Mouse (Mus musculus) activated CD4-positive, CD25-positive, alpha-beta regulatory T cell, adult 4 months (primary cell): ENCODE measurements around the gene Dpep3. TPM values are rescaled to one million over a fixed set of nuclear protein-coding genes. Genes with fewer than 3 reads are reported as not detected.
A peak's percentile ranks its signal among the peaks of the same experiment; 100 is the strongest.

Source experiments
- ATAC-seq: one replicate; pipeline ENCODE4 v1.8.0; 2017
- polyA plus RNA-seq, 2 experiments: library from polyadenylated mRNA; unstranded; fragments of 100-300 nt; shearing (Covaris generic); gene quantifications; one replicate each; pipeline ENCODE4 v1.2.1; 2017

Dpep3 gene
- polyA plus RNA-seq, 2 experiments from 2014 or later = not detected

DNA sequence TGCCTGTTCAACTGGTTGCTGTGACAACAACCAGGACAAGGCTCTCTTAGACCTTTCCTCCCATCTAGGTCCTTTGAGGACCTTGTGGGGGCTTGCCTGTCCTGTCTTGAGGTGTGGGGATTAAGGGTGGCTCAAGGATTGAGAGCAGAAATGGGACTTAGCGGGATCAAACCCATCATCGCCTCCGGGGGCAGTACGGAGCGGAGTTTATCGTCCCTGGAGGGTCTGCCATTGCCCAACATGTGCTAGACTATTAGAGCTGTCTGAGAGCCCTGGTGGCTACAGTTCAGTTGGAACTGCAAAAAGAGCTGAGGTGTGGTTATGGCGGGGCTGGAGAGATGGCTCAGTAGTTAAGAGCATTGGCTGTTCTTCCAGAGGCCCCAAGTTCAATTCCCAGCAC, 3.9 kb downstream of the Dpep3 start:
- no peak for ATAC-seq

GRCm38 (mm10) chr8:105971019-105971720, 8.1 kb downstream of the Dpep3 start:
- no peak for ATAC-seq

- no peak for ATAC-seq
Observed at GRCm38 (mm10) chr8:105969367-105969766, 9.9 kb downstream of the Dpep3 start.

DNA sequence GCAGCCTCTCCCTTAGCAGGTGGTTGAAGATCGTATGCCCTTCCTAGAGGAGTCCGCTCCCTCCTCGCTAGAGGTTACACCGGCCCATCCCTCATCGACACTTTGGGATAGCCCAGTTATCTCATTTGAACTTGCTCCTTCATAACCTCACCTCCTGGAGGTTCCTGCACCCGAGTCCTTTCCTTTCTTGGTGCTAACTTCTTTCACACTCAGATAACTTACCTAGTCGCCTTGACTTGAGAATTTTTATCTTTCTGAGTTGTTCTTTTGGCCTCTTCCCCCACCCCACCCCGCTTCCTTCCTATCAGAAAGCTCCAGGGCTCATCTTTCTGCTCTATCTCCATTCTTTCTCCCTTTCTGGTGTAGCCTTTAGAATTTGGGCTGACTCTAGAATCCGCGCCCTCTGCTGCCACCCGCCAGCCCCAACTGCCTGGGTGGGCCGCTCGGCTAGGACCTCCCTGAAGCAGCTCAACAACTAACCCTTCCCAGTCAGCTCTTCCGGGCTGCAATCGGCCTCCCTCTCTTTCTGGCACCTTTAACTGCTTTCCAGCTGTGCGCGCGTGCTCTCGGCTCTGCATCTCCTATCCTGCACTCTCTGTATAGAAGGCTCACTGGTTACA, 12.4 kb downstream of the Dpep3 start:
- no peak for ATAC-seq

GRCm38 (mm10) chr8:105965905-105966341, 13.3 kb downstream of the Dpep3 start, which contains the start of gene Slc12a4:
Gene Slc12a4, minus strand, starts transcription at chr8:105966097.
- ATAC-seq = peak; percentile 71

DNA sequence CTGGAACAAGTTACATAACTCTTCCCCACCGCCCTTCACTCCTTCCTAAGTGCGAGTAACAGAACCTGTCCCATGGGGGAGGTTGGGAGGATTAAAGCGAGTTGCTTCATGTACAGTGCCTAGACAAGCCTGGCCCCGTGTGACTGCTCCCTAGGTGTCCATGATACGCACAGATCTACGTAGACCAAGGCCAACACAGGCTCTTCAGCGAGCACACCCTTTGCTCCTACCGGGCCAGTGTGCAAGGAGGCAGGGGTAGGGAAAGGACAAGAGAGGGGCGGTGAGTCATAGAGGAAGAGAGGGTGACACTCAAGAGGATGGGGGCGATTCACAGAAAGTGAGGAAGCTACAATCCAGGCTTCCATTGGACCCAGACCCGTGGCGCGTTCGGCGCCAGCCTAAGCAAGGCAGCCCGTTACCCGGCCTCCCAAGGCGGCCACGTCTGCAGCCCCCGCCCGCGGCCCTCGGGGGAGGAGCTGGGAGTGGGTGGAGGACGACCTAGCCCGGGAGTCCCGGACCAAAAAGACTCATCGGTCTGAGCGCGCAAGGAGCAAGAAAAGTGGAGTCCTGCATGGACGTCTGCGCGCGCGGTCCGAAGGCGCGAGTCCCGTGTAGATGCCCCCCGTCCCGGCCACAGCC, 13.8 kb downstream of the Dpep3 start:
- ATAC-seq = peak; percentile 81

GRCm38 (mm10) chr8:105964506-105965265, 14.5 kb downstream of the Dpep3 start:
- no peak for ATAC-seq

GRCm38 (mm10) chr8:105961536-105961935, 17.7 kb downstream of the Dpep3 start:
- ATAC-seq = no peak

DNA sequence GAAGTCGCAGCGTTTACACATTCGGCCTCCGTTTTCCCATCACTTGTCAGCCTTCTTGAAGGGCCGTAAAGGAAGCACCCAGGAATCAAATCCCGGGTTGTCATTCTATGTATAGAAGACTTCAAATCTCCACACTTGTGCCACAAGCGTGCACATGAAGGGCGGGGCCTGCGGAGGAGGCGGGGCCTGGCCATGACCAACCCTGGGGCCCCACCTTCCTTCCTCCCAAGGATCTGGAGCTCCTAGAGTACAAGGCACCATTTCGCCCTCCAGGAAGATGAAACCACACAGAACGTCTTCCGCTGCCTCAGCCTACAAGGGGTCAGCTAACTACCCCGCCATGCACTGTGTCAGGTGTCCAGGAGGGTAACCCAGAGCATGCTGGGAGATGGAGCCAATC, 18.1 kb downstream of the Dpep3 start:
- no peak for ATAC-seq

DNA sequence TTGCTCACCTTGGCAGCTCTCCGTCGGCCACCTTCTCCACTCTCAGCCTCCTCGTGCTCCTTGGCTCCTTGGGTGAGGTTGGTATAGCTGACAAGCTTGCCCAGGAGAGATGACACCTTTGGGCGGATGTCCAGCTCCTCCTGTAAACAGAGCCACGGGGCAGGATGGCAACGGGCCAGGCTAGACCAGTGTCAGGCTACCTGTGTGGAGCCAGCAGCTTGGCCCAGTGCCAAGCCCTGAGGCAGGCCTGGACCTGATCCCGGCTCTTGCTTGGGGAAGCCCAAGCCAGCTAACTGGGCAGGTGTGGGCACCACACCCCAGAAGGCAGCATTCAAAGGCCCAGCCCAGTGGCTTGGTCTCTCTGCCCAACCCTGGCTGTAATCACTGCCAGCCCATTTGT, 19.9 kb downstream of the Dpep3 start:
- no peak for ATAC-seq

DNA sequence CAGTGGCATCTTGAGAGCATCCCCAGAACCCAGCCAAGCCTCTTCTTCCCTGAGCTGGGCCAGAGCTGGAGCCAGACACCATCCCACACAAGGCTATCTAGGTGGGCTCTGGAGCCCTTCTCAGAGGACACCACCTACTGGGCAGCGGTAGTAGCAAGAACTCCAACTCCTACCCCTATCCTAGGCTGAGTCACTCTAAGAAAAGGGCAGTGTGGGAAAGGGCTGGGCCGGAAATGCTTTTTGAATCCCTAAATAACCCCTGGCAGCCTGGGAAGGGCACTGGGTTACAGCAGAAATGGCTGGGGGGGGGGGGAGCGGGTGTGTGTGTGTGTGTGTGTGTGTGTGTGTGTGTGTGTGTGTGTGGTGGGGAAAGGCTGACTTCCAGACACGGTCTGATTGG, 21.4 kb downstream of the Dpep3 start:
- ATAC-seq = no peak

DNA sequence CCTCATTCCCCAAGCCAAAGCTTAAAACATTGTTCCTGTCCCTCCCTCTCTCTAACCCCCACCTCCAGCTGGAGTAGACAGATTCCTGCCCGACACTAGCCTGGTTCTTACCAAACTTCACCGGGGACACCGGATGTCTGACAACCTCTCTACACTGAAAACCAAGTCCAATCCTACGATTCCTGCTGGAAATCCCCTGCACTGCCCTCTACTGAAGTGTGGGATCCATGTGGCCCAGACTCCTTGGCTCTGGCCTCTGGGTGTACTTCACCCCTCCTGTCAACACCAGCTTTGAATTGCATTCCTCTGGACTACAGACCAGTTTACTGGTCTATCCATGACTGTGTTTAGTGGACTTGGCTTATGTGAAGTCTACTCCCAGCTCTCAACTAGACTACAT, 22.7 kb downstream of the Dpep3 start:
- ATAC-seq = no peak

DNA sequence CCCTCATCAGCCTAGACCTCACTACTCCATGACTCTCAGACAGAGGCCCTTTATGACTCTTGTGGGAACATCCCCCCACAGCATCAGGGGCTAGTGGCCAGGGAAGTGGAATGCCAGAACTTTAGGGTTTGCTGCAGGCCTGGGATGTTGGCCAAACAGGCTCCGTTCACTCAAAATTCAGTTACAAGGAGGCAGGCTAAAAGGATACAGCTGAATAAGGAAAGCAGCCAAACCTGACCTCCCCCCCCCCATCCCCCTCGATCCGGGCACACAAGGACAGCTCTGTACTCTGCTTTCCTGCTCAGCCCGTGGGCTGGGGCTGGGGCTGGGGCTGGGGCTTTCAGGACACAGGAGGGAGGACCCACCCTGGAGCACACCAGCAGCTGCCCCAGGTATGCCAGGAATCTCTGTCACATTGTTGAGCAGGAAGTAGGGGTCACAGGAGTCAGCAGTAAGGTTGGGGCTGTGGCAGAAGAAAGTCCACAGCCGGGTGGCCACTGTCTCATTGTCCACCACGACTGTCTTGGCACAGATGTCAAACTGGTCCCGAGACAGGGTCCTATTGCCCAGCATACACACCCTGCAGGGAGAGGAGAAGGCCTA, 28.1 kb downstream of the Dpep3 start:
- ATAC-seq = no peak

DNA sequence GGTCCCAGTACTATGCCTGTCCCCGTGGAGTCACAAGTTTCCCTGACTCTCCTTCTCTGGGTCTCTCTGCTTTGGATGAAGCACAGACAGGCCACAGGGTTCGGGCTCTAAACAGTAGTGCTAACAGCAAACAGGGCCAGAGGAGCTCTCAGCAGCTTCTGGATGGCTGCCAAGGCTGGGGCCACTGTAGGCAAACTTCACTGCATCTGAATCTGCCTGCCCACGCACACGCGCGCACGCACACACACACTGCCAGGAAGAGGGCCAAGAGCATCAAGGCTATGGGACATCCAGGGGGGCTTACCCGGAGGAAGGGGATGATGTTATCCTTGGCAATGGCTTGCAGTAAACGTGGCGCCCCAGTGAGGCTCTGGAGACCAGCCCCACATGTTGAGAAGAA, 29.9 kb downstream of the Dpep3 start:
- no peak for ATAC-seq

DNA sequence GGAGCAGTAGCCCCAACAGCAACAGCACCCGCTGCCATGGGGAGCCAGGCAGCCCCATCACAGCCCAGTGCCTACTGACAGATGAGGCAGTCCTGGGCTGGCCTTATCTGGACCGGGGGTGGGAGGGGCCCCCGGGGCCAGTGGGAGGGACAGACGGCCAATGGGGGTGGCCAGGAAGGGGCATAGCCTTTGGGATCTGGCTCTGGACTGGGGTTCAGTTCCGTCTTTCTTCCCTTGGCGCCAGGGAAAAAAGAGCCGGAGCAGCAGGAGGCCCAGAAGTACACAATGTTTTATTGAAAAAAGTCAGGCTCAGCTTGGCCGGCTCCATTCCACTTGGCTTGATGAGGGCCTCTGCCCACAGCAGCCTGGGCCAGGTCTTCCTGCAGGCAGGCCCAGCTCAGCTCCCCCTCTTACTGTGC, 35.9 kb downstream of the Dpep3 start, which contains the start of gene Lcat:
Gene Lcat (minus strand): TSS at position 62 of the 419 bp plus-strand sequence.
- no peak for ATAC-seq

GRCm38 (mm10) chr8:105942542-105942941, 36.7 kb downstream of the Dpep3 start:
- ATAC-seq = no peak

GRCm38 (mm10) chr8:105942026-105942425, 37.2 kb downstream of the Dpep3 start:
- ATAC-seq = no peak

GRCm38 (mm10) chr8:105938306-105938669, 40.9 kb downstream of the Dpep3 start, which contains the start of gene Psmb10:
Gene Psmb10, minus strand, starts transcription at chr8:105938444.
- peak; percentile 2 for ATAC-seq

DNA sequence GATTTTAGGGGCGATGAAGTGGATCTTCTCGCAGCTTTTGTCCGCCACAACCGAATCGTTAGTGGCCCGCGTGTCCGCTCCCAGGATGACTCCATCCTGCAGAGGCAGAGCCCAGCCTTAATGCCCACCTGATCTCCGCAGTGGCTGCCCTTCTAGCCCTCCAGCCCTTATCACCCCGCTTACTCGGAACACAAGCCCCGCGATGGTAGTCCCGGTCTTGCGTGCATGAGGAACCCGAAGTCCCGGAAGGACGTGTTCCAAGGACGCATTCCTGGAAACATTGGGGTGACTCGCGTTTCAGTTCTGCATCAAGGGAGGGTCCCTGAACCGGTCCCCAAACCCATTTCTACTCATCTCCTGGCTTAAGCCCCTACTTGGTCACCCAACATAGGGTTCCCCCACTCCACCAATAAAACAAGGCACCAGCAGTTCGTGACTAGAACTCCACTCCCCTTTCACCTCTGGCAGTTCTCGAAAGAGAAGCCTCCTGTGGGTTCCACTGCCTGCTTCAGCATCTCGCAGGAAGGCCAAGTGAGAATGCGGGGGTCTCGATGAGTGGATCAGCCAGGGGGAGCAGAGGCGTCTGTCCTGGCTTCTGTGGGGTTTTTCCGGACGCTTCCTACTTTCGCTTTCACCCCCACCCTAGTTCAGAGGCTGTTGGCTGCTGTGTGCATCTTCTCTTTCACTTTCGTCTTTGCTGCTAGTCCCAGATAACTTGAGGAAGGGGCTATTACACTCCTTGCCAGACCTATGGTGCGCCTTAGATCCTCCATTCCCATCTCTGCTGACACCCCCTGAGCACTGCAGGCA, 41.5 kb downstream of the Dpep3 start:
- ATAC-seq = peak; percentile 86

DNA sequence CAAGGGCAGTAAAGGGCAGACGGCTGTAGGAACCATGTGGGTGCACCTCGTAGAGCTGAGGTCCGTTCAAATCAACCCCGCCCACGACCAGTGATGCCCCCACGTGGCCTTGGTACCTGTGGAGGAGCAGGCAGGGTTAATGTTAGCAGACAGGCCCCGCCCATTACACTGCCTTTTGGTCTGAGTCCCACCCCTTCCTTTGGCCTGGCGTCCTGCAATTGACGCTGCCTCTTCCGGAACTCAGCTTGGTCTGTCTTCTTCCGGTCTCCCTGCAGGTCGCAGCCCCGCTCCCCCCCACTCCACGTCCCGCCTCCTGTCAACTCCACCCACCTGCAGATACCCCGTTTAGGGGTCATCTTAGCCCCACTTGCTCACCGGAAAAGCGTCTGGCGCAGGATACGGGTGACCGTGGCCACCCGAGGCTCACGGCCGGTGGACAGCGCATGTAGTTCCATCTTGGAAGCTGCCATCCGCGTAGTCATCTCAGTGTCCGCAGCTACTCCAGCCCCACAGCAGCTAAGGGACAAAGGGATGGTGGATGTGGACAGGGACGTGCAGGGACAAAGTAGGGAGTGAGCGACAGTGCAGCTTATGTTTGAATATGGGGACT, 42.3 kb downstream of the Dpep3 start:
- peak; percentile 55 for ATAC-seq
